Mouse (Mus musculus): ENCODE data around the gene Ifngr1. TPM values are rescaled to one million over a fixed set of nuclear protein-coding genes. Genes with fewer than 3 reads are reported as not detected.

The Ifngr1 gene
- polyA plus RNA-seq, 1 experiment from 2014 or later = 91.0 TPM

DNA sequence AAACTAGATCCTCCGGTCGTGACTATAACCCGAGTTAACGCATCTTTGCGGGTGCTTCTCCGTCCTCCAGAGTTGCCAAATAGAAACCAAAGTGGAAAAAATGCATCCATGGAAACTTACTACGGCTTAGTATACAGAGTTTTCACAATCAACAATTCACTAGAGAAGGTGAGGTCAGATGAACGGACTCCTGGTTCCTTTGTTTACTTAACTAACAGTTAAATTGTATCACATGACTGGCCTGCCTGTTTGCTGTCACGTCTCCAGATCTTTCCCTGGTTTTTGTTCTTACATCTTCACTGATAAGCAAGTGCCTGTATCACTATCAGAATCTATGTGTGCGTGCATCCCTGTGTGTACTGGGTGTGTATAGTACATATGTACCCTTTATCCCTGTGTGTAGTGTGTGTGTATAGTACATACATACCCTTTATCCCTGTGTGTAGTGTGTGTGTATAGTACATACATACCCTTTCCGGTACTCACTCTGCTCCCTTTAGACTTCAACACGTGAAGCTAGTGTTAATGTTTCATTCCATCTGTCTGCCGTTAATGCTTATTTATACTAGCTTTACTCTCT is 40.0 kb downstream of the Ifngr1 start:
- Histone ChIP-seq H3K4me1 (replicated peaks; ENCODE audit: control insufficient read depth, insufficient read depth, low read length) (no peaks in the 10 kb centered on the region), H3K9me3 (ENCODE audit: control insufficient read depth) (no peaks in the 10 kb centered on the region), H3K27me3 (replicated peaks; ENCODE audit: control insufficient read depth, insufficient read depth, low read length) (no peaks in the 10 kb centered on the region), H3K27ac (ENCODE audit: low read depth, low read length) (no peak overlapping the region), H3K4me3 (ENCODE audit: low read depth, low read length) (no peak overlapping the region), H3K36me3 (ENCODE audit: control insufficient read depth, insufficient read depth) (no peaks in the 10 kb centered on the region), H3K4me2 (replicated peaks; ENCODE audit: low read depth) (no peak overlapping the region; the same call in 1 of the 2 replicates), H3K9ac (ENCODE audit: low read depth, low read length) (no peak overlapping the region)
- ATAC-seq = 0 out of 2 replicates have a peak, but pooled peaks have one; percentile 41
- 22% methylated on average over 13 of the region's 13 CpGs for WGBS
- no peak for TF ChIP-seq CTCF (IDR thresholded peaks at IDR 0.05; ENCODE audit: low read depth)

GRCm38 (mm10) chr10:19638851-19639250 is 47.1 kb downstream of the Ifngr1 start:
- TF ChIP-seq CTCF (IDR thresholded peaks at IDR 0.05; ENCODE audit: low read depth) = no peak
- WGBS = 87% methylated on average over 5 of the region's 5 CpGs
- Histone ChIP-seq H3K9ac (ENCODE audit: low read depth, low read length) (no peak overlapping the region), H3K4me1 (replicated peaks; ENCODE audit: control insufficient read depth, insufficient read depth, low read length) (no peaks in the 10 kb centered on the region), H3K4me2 (replicated peaks; ENCODE audit: low read depth) (no peak overlapping the region), H3K27me3 (replicated peaks; ENCODE audit: control insufficient read depth, insufficient read depth, low read length) (no peaks in the 10 kb centered on the region), H3K9me3 (ENCODE audit: control insufficient read depth) (no peaks in the 10 kb centered on the region), H3K36me3 (ENCODE audit: control insufficient read depth, insufficient read depth) (no peaks in the 10 kb centered on the region), H3K27ac (ENCODE audit: low read depth, low read length) (no peak overlapping the region), H3K4me3 (ENCODE audit: low read depth, low read length) (no peak overlapping the region)
- ATAC-seq = no peak

GRCm38 (mm10) chr10:19639630-19640029 is 47.9 kb downstream of the Ifngr1 start:
- 97% methylated on average over 1 of the region's 1 CpGs for WGBS
- no peak overlapping the region for H3K27ac ChIP-seq (ENCODE audit: low read depth, low read length)
- H3K4me2 ChIP-seq (replicated peaks; ENCODE audit: low read depth) = no peak overlapping the region
- no peaks in the 10 kb centered on the region for H3K36me3 ChIP-seq (ENCODE audit: control insufficient read depth, insufficient read depth)
- H3K4me3 ChIP-seq (ENCODE audit: low read depth, low read length) = no peak overlapping the region
- no peak overlapping the region for H3K9ac ChIP-seq (ENCODE audit: low read depth, low read length)
- no peaks in the 10 kb centered on the region for H3K9me3 ChIP-seq (ENCODE audit: control insufficient read depth)
- TF ChIP-seq CTCF (IDR thresholded peaks at IDR 0.05; ENCODE audit: low read depth) = no peak
- no peak for ATAC-seq
- H3K4me1 ChIP-seq (replicated peaks; ENCODE audit: control insufficient read depth, insufficient read depth, low read length) = no peaks in the 10 kb centered on the region
- H3K27me3 ChIP-seq (replicated peaks; ENCODE audit: control insufficient read depth, insufficient read depth, low read length) = no peaks in the 10 kb centered on the region

- H3K27me3 ChIP-seq (replicated peaks; ENCODE audit: control insufficient read depth, insufficient read depth, low read length) = no peaks in the 10 kb centered on the region
- H3K27ac ChIP-seq (ENCODE audit: low read depth, low read length) = no peak overlapping the region
- no peak overlapping the region for H3K9ac ChIP-seq (ENCODE audit: low read depth, low read length)
- no peak overlapping the region for H3K4me2 ChIP-seq (replicated peaks; ENCODE audit: low read depth)
- no peak for TF ChIP-seq CTCF (IDR thresholded peaks at IDR 0.05; ENCODE audit: low read depth)
- no peak for ATAC-seq
- H3K9me3 ChIP-seq (ENCODE audit: control insufficient read depth) = no peaks in the 10 kb centered on the region
- H3K4me1 ChIP-seq (replicated peaks; ENCODE audit: control insufficient read depth, insufficient read depth, low read length) = no peaks in the 10 kb centered on the region
- 92% methylated on average over 2 of the region's 2 CpGs for WGBS
- no peak overlapping the region for H3K4me3 ChIP-seq (ENCODE audit: low read depth, low read length)
- H3K36me3 ChIP-seq (ENCODE audit: control insufficient read depth, insufficient read depth) = no peaks in the 10 kb centered on the region
Measured at GRCm38 (mm10) chr10:19645119-19645518, 53.4 kb downstream of the Ifngr1 start.

DNA sequence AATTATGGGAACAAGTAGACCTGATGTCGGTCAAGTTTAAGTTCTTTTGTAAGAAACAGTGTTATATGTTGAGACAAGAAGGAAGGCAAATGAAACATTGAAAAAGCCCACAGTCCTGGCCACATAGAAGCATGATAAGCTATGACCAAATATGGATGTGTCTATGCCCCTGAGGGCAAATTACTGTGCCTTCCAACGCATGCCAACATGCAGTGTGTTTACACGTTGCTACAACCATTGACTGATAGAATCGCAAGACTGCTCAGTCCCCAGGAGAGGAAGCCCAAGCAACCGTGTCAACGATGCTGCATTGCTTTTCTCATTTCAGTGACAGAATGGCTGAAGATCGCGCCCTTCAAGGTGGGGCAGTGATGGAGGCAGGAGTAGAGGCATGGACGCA is 65.7 kb downstream of the Ifngr1 start:
- no peak for ATAC-seq
- Histone ChIP-seq H3K27me3 (replicated peaks; ENCODE audit: control insufficient read depth, insufficient read depth, low read length) (no peaks in the 10 kb centered on the region), H3K27ac (ENCODE audit: low read depth, low read length) (no peak overlapping the region), H3K36me3 (ENCODE audit: control insufficient read depth, insufficient read depth) (no peaks in the 10 kb centered on the region), H3K4me2 (replicated peaks; ENCODE audit: low read depth) (no peak overlapping the region), H3K9me3 (ENCODE audit: control insufficient read depth) (no peaks in the 10 kb centered on the region), H3K4me1 (replicated peaks; ENCODE audit: control insufficient read depth, insufficient read depth, low read length) (no peaks in the 10 kb centered on the region), H3K9ac (ENCODE audit: low read depth, low read length) (no peak overlapping the region), H3K4me3 (ENCODE audit: low read depth, low read length) (no peak overlapping the region)
- TF ChIP-seq CTCF (IDR thresholded peaks at IDR 0.05; ENCODE audit: low read depth) = no peak
- WGBS = 84% methylated on average over 9 of the region's 9 CpGs

Other genes with a start within 250 kb of the Ifngr1 start
- not detected in 2 replicates for gene Olig3, start 235.4 kb upstream of the Ifngr1 start, polyA plus RNA-seq (2015; fragmentation: Nextera tagmentation; extraction: Ambion mirVana)
- 0.12 and 0.18 TPM in 2 replicates for gene Il22ra2, start 30.0 kb downstream of the Ifngr1 start, polyA plus RNA-seq (2015; fragmentation: Nextera tagmentation; extraction: Ambion mirVana)
- 0.05 and 0.09 TPM in 2 replicates for gene Il20ra, start 120.6 kb downstream of the Ifngr1 start, polyA plus RNA-seq (2015; fragmentation: Nextera tagmentation; extraction: Ambion mirVana)

All from intestine, postnatal 0 days (tissue).